Mouse (Mus musculus) midbrain, postnatal 0 days (tissue): ENCODE measurements around the gene Btg4. TPM values are rescaled to one million over a fixed set of nuclear protein-coding genes. Genes with fewer than 3 reads are reported as not detected.

Experiments used
- ATAC-seq: fragments of 200-750 bp; cut with Nextera tagmentation; 2 replicates; pipeline ENCODE4 v1.8.0; 2017; ENCODE audit warnings: moderate number of reproducible peaks, mild to moderate bottlenecking, moderate TSS enrichment, moderate library complexity; ENCODE audit not compliant: low FRiP score
- DNase-seq: peaks from one replicate; pipeline ENCODE4 v3.0.0-alpha.2; 2015; ENCODE audit warnings: low spot score
- H3K27ac ChIP-seq: fragments of 300-500 bp; sonication (generic); 2 replicates; pipeline ENCODE4 v1.5.1; 2014; ENCODE audit warnings: low read depth, mild to moderate bottlenecking, low read length, mixed read lengths
- H3K27me3 ChIP-seq: fragments of 300-500 bp; sonication (generic); 2 replicates; pipeline ENCODE4 v1.6.1; 2014; ENCODE audit warnings: low read length, control low read depth, mixed read lengths; ENCODE audit not compliant: insufficient read depth
- H3K36me3 ChIP-seq: fragments of 300-500 bp; sonication (generic); 2 replicates; pipeline ENCODE4 v1.6.1; 2014; ENCODE audit warnings: low read length, control low read depth, mixed read lengths; ENCODE audit not compliant: insufficient read depth
- H3K4me1 ChIP-seq: fragments of 300-500 bp; sonication (generic); 2 replicates; pipeline ENCODE4 v1.6.1; 2014; ENCODE audit warnings: mild to moderate bottlenecking, control low read depth, antibody characterized with exemption, low read length, mixed read lengths; ENCODE audit not compliant: insufficient read depth
- H3K4me2 ChIP-seq: fragments of 300-500 bp; sonication (generic); 2 replicates; pipeline ENCODE4 v1.6.1; 2014; ENCODE audit warnings: low read depth, mild to moderate bottlenecking, low read length, mixed read lengths; ENCODE audit not compliant: poor library complexity, severe bottlenecking
- H3K4me3 ChIP-seq: fragments of 300-500 bp; sonication (generic); 2 replicates; pipeline ENCODE4 v1.5.1; 2014; ENCODE audit warnings: low read depth, mild to moderate bottlenecking, low read length, moderate library complexity
- H3K9ac ChIP-seq: fragments of 300-500 bp; sonication (generic); replicated peaks from 2 replicates; pipeline ENCODE4 v1.6.1; 2014; ENCODE audit warnings: mild to moderate bottlenecking, low read length, moderate library complexity, mixed read lengths; ENCODE audit not compliant: poor library complexity, severe bottlenecking
- H3K9me3 ChIP-seq: fragments of 300-500 bp; sonication (generic); 2 replicates; pipeline ENCODE4 v1.6.1; 2016; ENCODE audit warnings: low read length, control low read depth
- CTCF ChIP-seq: IDR thresholded peaks from 2 replicates; pipeline ENCODE4 v1.5.1; 2016; ENCODE audit warnings: antibody characterized with exemption, mild to moderate bottlenecking
- WGBS: fragments of 180-500 bp; shearing (Covaris S2); extraction: QIAGEN DNeasy Blood & Tissue Kit; methylation state at CpG from one replicate; pipeline ENCODE4 v1.1.7; 2014; 5-methylcytosine and 5-hydroxymethylcytosine counted together
- polyA plus RNA-seq: library from polyadenylated mRNA; unstranded; fragments of >200 nt; fragmentation: Nextera tagmentation; extraction: Ambion mirVana; gene quantifications from 2 replicates; pipeline ENCODE4 v1.2.1, GENCODE M21; 2015
- total RNA-seq: library from RNA; depleted of rRNA; stranded (reverse); fragments of >200 nt; gene quantifications from 2 replicates; pipeline ENCODE4 v1.2.3, GENCODE M21; 2014

Gene Btg4
- total and polyA plus RNA-seq, 2 experiments from 2014 or later: not detected

- ATAC-seq (peak; percentile 58; the same call in 1 of the 2 replicates), DNase-seq (peak; percentile 69)
- Histone ChIP-seq H3K9ac (no peak within 1 kb of the TSS), H3K4me1 (peaks cover 5% of the 10 kb centered on the region; the same call in 1 of the 2 replicates), H3K4me3 (peak within 1 kb of the TSS; percentile 63; the same call in 1 of the 2 replicates), H3K36me3 (no peaks in the 10 kb centered on the region), H3K27me3 (no peaks in the 10 kb centered on the region), H3K4me2 (peak within 1 kb of the TSS; percentile 100), H3K27ac (no peak within 1 kb of the TSS), H3K9me3 (no peaks in the 10 kb centered on the region)
- 9% methylated on average over 27 of the region's 27 CpGs for WGBS
- peak; percentile 26 for TF ChIP-seq CTCF
Observed at GRCm38 (mm10) chr9:51101756-51102425, 41.2 kb downstream of the Btg4 start, which contains the start of gene 4833427G06Rik. TSS of gene 4833427G06Rik (minus strand) at chr9:51102078.

GRCm38 (mm10) chr9:51102963-51103807, 42.5 kb downstream of the Btg4 start:
- WGBS: 2% methylated on average over 43 of the region's 44 CpGs
- H3K9ac ChIP-seq: peak overlapping the region; percentile 58
- DNase-seq: peak; percentile 51
- H3K4me2 ChIP-seq: peak overlapping the region; percentile 100
- no peaks in the 10 kb centered on the region for H3K9me3 ChIP-seq
- no peak overlapping the region for H3K27ac ChIP-seq
- peaks cover 5% of the 10 kb centered on the region; the same call in 1 of the 2 replicates for H3K4me1 ChIP-seq
- H3K36me3 ChIP-seq: no peaks in the 10 kb centered on the region
- ATAC-seq: peak; percentile 65
- no peak for TF ChIP-seq CTCF
- H3K4me3 ChIP-seq: peak overlapping the region; percentile 63
- no peaks in the 10 kb centered on the region for H3K27me3 ChIP-seq

- peak overlapping the region; percentile 100 for H3K4me2 ChIP-seq
- no peaks in the 10 kb centered on the region for H3K9me3 ChIP-seq
- no peak overlapping the region for H3K27ac ChIP-seq
- DNase-seq (peak; percentile 33), ATAC-seq (peak; percentile 74)
- peak overlapping the region; percentile 63 for H3K4me3 ChIP-seq
- H3K27me3 ChIP-seq: no peaks in the 10 kb centered on the region
- no peaks in the 10 kb centered on the region for H3K36me3 ChIP-seq
- WGBS: 11% methylated on average over 29 of the region's 30 CpGs
- H3K9ac ChIP-seq: peak overlapping the region; percentile 58
- H3K4me1 ChIP-seq: peaks cover 5% of the 10 kb centered on the region; the same call in 1 of the 2 replicates
- no peak for TF ChIP-seq CTCF
Observed at GRCm38 (mm10) chr9:51103808-51104514, 43.3 kb downstream of the Btg4 start.

GRCm38 (mm10) chr9:51105751-51106150, 45.0 kb downstream of the Btg4 start:
- H3K27ac ChIP-seq: no peak overlapping the region
- TF ChIP-seq CTCF: no peak
- no peak overlapping the region for H3K4me2 ChIP-seq
- no peak overlapping the region for H3K4me3 ChIP-seq
- H3K4me1 ChIP-seq: peaks cover 5% of the 10 kb centered on the region; the same call in 1 of the 2 replicates
- ATAC-seq (no peak), DNase-seq (no peak)
- H3K9me3 ChIP-seq: no peaks in the 10 kb centered on the region
- H3K36me3 ChIP-seq: no peaks in the 10 kb centered on the region
- no peaks in the 10 kb centered on the region for H3K27me3 ChIP-seq
- 88% methylated on average over 2 of the region's 2 CpGs for WGBS
- H3K9ac ChIP-seq: no peak overlapping the region

GRCm38 (mm10) chr9:51114767-51115166, 54.1 kb downstream of the Btg4 start:
- ATAC-seq (no peak), DNase-seq (no peak)
- Histone ChIP-seq H3K4me3 (no peak overlapping the region), H3K4me2 (no peak overlapping the region), H3K4me1 (no peaks in the 10 kb centered on the region), H3K36me3 (no peaks in the 10 kb centered on the region), H3K27ac (no peak overlapping the region), H3K27me3 (no peaks in the 10 kb centered on the region), H3K9ac (no peak overlapping the region), H3K9me3 (no peaks in the 10 kb centered on the region)
- WGBS: 64% methylated on average over 4 of the region's 4 CpGs
- no peak for TF ChIP-seq CTCF
